Mouse (Mus musculus): ENCODE measurements around the gene Serpina1b.
"Not testable (repeated sequence)": the region's sequence is repeated elsewhere in the genome, so short reads cannot be mapped to it uniquely, and the experiment has no call there.

Serpina1b gene

DNA sequence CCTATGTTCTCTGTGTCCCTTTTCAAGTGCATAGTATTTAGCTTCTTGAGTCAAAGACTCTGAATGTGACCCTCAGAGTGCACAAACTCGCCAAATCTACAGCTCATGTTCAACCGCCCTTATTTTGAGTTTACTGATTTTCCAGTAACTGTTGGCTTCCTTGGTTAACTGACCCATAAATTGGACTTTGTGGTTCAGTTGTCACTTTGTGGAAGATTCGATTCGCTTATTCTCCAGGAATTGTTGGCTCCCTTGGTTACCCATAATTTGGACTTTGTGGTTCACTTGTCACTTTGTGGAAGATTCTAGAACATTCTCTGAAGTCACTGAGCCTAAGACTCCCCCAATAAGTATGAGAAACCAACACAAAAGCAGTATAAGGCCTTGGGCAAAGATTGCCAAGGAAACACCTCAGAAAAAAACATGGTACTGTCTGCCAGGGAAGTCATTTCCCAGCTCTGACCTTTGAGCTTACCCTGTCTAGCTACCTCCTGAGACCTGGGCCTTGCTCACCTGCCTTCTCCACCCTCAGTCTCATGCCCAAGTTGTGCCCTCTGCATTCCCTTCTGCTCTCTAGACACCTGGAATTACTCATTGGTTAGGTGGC, 129.9 kb downstream of the Serpina1b start:
- no peak for DNase-seq

DNA sequence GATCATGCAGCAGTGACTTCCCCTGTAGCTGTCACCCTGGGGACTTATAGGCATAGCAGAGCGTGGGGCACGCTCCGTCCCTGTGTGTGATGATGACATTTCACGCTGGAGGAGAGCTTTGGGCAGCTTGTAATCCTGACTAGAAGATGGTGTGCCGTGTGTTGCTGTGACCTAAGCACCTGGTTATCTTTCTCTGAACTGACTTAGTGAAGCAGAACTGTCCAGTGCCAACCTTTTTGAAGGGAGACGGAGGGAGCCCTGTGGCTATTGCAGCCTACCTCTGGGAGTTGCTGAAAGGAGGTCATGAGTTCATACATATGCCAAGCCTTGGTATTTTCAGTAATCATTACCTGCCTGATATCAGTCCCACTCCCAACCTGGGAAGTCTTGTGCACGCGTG, 134.7 kb downstream of the Serpina1b start, which contains the start of gene Serpina1f:
Gene Serpina1f (minus strand): TSS at position 101 of the 400 bp plus-strand sequence.
- DNase-seq, result no peak

DNA sequence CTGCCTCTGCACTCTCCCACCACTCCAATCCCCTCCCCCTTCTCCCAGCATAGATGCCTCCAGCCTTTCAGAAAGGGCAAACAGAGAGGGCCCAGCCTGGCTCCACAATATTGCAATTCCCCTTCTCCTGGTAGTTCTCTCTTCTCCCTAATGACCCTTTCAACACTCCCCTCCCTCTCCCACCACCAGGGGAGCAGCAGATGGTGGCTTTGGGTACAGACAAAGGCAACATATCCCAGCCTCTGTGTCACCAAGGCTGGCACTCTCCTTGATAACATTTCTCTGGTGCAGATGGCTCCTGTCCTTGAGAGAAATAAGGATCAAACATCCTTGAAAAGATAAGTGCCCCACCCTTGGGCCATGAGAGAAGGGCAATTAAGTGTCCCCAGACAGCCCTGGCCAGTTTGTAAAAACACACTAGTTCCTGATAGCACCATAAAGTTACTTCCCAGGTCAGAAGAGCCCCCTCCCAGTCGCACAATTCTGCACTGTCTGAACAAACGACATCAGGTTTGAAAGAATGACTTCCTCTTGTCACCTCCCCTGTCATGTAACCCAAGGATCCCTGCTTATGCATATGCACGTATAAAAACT, 141.9 kb downstream of the Serpina1b start:
- DNase-seq, result no peak

DNA sequence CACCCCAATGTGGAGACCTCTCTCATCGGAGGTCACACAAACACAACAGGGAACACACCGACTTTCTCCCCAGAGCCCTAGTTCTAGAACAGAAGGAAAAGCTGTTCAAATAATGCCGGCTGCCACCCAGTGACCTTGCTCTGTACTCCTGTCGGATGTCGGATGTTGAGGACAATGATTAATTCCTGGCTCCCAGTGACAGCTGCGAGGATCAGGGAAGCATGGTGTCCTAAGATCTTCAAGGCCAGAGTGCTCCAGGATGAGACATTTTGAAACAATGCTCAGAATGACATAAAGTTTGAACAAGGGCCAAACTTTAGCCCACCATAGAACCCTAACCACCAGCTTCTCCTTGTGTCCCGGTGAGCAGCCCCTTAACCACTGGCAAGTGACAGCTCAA, 143.2 kb downstream of the Serpina1b start:
- DNase-seq, result no peak

DNA sequence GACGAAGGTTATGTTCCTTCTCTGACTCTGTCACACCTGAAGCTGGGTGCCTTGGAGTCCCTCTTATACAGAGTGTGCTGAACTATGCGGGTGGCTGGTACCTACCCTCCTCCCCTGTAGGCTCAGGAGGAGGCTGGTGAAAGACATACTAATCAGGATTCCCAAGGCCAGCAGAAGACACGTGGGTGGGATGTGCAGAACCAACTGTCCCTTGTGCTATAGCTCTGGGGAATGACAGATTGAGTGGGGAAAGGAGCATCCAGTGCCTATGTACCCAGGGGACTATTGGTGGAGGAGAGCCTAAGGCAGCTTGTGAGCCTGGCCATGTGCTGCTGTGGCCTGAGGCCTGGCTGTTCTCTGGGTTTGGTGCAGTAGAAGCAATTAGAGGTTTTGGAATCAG, 144.1 kb downstream of the Serpina1b start:
- no peak for DNase-seq

DNA sequence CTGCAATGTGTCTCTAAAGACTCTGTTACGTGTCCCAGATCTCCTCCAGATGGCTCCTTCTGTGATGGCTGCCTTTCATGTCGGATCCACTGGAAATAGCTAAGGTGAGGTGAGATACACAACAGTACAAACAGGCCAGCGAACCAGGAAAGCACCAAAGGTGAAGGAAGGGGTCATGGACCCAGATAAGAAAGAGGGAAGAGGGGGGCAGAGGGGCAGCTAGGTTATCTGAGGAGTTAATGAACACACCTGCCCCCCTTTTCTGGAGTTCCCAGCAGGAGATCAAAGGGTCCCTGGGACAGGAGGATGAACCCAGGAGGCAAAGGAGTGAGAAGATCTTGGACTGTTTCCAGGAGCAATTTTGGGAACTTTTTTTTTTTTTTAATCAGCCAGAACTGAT, 144.8 kb downstream of the Serpina1b start:
- peak; percentile 37 for DNase-seq

DNA sequence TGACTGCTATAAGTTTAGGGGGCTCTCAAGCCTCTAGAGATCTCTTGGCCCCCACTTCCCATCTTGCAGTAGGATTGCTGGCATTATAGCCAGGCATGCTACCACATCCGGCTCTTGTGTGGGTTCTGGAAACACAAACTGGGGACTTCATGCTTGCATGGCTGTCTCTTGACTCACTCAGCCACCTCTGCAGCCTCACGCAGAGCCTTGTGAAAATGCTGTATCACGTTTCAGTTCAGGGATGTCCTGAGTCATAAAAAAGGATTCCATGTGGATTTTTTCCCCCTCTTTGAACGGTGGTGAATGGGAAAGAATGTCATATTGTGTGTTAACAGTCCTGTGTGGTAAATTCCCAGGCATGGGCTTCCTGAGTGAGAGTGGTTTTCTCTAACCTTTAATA, 146.4 kb downstream of the Serpina1b start:
- DNase-seq, result no peak

DNA sequence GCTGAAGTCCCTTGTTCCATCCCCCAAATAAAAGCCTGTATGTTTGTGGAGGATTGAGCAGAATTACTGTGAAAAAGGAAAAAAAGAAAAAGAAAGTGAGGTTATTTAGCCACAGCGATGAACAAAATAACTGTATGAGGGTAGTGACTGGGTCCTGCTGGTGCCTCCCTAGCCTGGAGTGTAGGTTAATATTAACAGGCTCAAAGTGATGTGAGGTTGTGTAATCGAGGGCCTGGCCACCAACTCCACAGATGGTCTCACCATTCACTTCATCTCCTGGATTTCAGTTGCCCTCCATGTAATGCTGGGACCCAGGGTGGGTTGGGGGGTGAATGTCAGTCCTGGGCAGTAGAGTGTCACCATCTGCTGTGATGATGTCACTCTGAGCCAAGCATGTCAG, 148.4 kb downstream of the Serpina1b start:
- peak; percentile 9 for DNase-seq

DNA sequence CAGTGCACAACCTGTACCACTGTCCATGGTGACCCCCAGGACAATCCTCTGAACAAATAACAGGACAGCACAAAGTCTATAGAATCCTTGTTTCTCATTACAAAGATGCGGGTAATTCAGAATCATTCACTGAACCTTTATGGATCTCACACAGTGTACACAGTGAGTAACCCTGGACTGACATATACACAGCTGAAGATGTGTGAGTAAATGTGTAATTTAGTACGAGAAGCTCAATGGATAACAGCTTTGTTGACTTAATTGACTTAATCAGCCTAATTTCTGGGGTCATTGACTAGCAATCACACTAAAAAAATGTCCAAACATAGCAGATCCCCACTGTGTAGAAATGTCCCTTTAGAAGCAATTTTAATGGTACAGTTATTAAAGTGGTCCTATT, 149.0 kb downstream of the Serpina1b start:
- no peak for DNase-seq

DNA sequence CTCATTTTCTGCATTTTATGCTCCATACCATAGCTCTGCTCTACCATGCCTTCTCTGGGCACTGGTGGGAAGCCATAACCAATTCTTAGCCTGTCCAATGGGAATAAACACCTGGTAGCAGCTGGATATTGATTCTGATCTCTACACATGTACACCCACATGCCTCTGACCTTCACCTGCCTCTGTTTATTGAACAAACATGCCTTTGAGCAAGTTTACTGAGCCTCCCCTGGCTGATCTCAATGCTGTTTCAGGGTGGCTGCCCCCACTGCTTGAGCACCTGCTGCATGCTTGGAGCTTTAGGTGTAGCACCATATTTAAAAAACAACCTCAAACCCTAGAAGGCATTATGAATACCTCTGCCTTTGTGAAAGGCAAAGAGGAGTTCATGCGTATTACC, 150.3 kb downstream of the Serpina1b start:
- not testable (repeated sequence) for DNase-seq
